Mouse (Mus musculus): ENCODE results near the gene G3bp2. TPM values are rescaled to one million over a fixed set of nuclear protein-coding genes. Genes with fewer than 3 reads are reported as not detected.

G3bp2 gene
- polyA plus RNA-seq, 1 experiment, result 25.8 TPM

GRCm38 (mm10) chr5:92096786-92097185, 13.3 kb upstream of the G3bp2 start:
- Histone ChIP-seq H3K4me3 (no peak overlapping the region), H3ac (ENCODE audit: control insufficient read depth, insufficient read length) (no peak overlapping the region), H3K36me3 (ENCODE audit: control insufficient read depth, insufficient read depth) (no peaks in the 10 kb centered on the region), H3K79me2 (ENCODE audit: control insufficient read depth, insufficient read depth) (no peaks in the 10 kb centered on the region), H3K4me2 (ENCODE audit: low read depth) (no peak overlapping the region), H3K27me3 (ENCODE audit: control insufficient read depth, insufficient read depth, insufficient read length) (no peaks in the 10 kb centered on the region)
- TF ChIP-seq CEBPB (IDR thresholded peaks at IDR 0.05; ENCODE audit: insufficient read depth, poor library complexity, severe bottlenecking) (no peak), E2F4 (IDR thresholded peaks at IDR 0.05; ENCODE audit: insufficient read depth) (no peak), REST (IDR thresholded peaks at IDR 0.05; ENCODE audit: insufficient read depth, insufficient read length) (no peak), POLR2AphosphoS2 (IDR thresholded peaks at IDR 0.05; ENCODE audit: insufficient read length, low read depth) (no peak), TCF3 (IDR thresholded peaks at IDR 0.05; ENCODE audit: insufficient read length, low read depth) (no peak), TCF12 (IDR thresholded peaks at IDR 0.05; ENCODE audit: insufficient read depth, poor library complexity, severe bottlenecking) (no peak), MAX (IDR thresholded peaks at IDR 0.05; ENCODE audit: low read depth) (no peak), SRF (IDR thresholded peaks at IDR 0.05; ENCODE audit: control insufficient read depth, insufficient read length, low read depth) (no peak), USF1 (IDR thresholded peaks at IDR 0.05; ENCODE audit: low read depth) (no peak), MYOG (IDR thresholded peaks at IDR 0.05; ENCODE audit: control insufficient read depth in 1 of 3, insufficient read depth in 1 of 3, insufficient read length in 2 of 3, low read depth in 2 of 3) (no peak), POLR2A (IDR thresholded peaks at IDR 0.05; ENCODE audit: insufficient read length, low read depth) (no peak), MYOD1 (IDR thresholded peaks at IDR 0.05; ENCODE audit: control insufficient read depth in 1 of 3, insufficient read length in 2 of 3, low read depth in 2 of 3) (no peak)

GRCm38 (mm10) chr5:92094062-92094415, 10.5 kb upstream of the G3bp2 start:
- Histone ChIP-seq H3K27me3 (ENCODE audit: control insufficient read depth, insufficient read depth, insufficient read length) (no peaks in the 10 kb centered on the region), H3ac (ENCODE audit: control insufficient read depth, insufficient read length) (no peak overlapping the region), H3K79me2 (ENCODE audit: control insufficient read depth, insufficient read depth) (no peaks in the 10 kb centered on the region), H3K36me3 (ENCODE audit: control insufficient read depth, insufficient read depth) (no peaks in the 10 kb centered on the region), H3K4me3 (no peak overlapping the region), H3K4me2 (ENCODE audit: low read depth) (no peak overlapping the region)
- no peak for TF ChIP-seq CEBPB (IDR thresholded peaks at IDR 0.05; ENCODE audit: insufficient read depth, poor library complexity, severe bottlenecking)
- no peak for TF ChIP-seq REST (IDR thresholded peaks at IDR 0.05; ENCODE audit: insufficient read depth, insufficient read length)
- no peak for TF ChIP-seq SRF (IDR thresholded peaks at IDR 0.05; ENCODE audit: control insufficient read depth, insufficient read length, low read depth)
- no peak for TF ChIP-seq USF1 (IDR thresholded peaks at IDR 0.05; ENCODE audit: low read depth)
- no peak for TF ChIP-seq TCF3 (IDR thresholded peaks at IDR 0.05; ENCODE audit: insufficient read length, low read depth)
- no peak for TF ChIP-seq TCF12 (IDR thresholded peaks at IDR 0.05; ENCODE audit: insufficient read depth, poor library complexity, severe bottlenecking)
- TF ChIP-seq MAX (IDR thresholded peaks at IDR 0.05; ENCODE audit: low read depth), result no peak
- no peak for TF ChIP-seq POLR2A (IDR thresholded peaks at IDR 0.05; ENCODE audit: insufficient read length, low read depth)
- TF ChIP-seq MYOG (IDR thresholded peaks at IDR 0.05; ENCODE audit: control insufficient read depth in 1 of 3, insufficient read depth in 1 of 3, insufficient read length in 2 of 3, low read depth in 2 of 3), result no peak
- no peak for TF ChIP-seq E2F4 (IDR thresholded peaks at IDR 0.05; ENCODE audit: insufficient read depth)
- TF ChIP-seq POLR2AphosphoS2 (IDR thresholded peaks at IDR 0.05; ENCODE audit: insufficient read length, low read depth), result no peak
- no peak for TF ChIP-seq MYOD1 (IDR thresholded peaks at IDR 0.05; ENCODE audit: control insufficient read depth in 1 of 3, insufficient read length in 2 of 3, low read depth in 2 of 3)

GRCm38 (mm10) chr5:92093263-92094061, 9.9 kb upstream of the G3bp2 start:
- Histone ChIP-seq H3K79me2 (ENCODE audit: control insufficient read depth, insufficient read depth) (no peaks in the 10 kb centered on the region), H3K4me3 (no peak overlapping the region), H3ac (ENCODE audit: control insufficient read depth, insufficient read length) (no peak overlapping the region), H3K36me3 (ENCODE audit: control insufficient read depth, insufficient read depth) (no peaks in the 10 kb centered on the region), H3K27me3 (ENCODE audit: control insufficient read depth, insufficient read depth, insufficient read length) (no peaks in the 10 kb centered on the region), H3K4me2 (ENCODE audit: low read depth) (no peak overlapping the region)
- TF ChIP-seq MYOD1 (IDR thresholded peaks at IDR 0.05; ENCODE audit: control insufficient read depth in 1 of 3, insufficient read length in 2 of 3, low read depth in 2 of 3), result no peak
- TF ChIP-seq TCF12 (IDR thresholded peaks at IDR 0.05; ENCODE audit: insufficient read depth, poor library complexity, severe bottlenecking), result no peak
- TF ChIP-seq POLR2AphosphoS2 (IDR thresholded peaks at IDR 0.05; ENCODE audit: insufficient read length, low read depth), result no peak
- no peak for TF ChIP-seq TCF3 (IDR thresholded peaks at IDR 0.05; ENCODE audit: insufficient read length, low read depth)
- no peak for TF ChIP-seq MAX (IDR thresholded peaks at IDR 0.05; ENCODE audit: low read depth)
- TF ChIP-seq USF1 (IDR thresholded peaks at IDR 0.05; ENCODE audit: low read depth), result no peak
- TF ChIP-seq CEBPB (IDR thresholded peaks at IDR 0.05; ENCODE audit: insufficient read depth, poor library complexity, severe bottlenecking), result no peak
- TF ChIP-seq REST (IDR thresholded peaks at IDR 0.05; ENCODE audit: insufficient read depth, insufficient read length), result no peak
- no peak for TF ChIP-seq SRF (IDR thresholded peaks at IDR 0.05; ENCODE audit: control insufficient read depth, insufficient read length, low read depth)
- TF ChIP-seq E2F4 (IDR thresholded peaks at IDR 0.05; ENCODE audit: insufficient read depth), result no peak
- TF ChIP-seq MYOG (IDR thresholded peaks at IDR 0.05; ENCODE audit: control insufficient read depth in 1 of 3, insufficient read depth in 1 of 3, insufficient read length in 2 of 3, low read depth in 2 of 3), result no peak
- TF ChIP-seq POLR2A (IDR thresholded peaks at IDR 0.05; ENCODE audit: insufficient read length, low read depth), result no peak

GRCm38 (mm10) chr5:92087469-92087868, 4.0 kb upstream of the G3bp2 start:
- H3K79me2 ChIP-seq (ENCODE audit: control insufficient read depth, insufficient read depth), result peaks cover 8% of the 10 kb centered on the region
- H3K4me2 ChIP-seq (ENCODE audit: low read depth), result no peak overlapping the region
- H3ac ChIP-seq (ENCODE audit: control insufficient read depth, insufficient read length), result no peak overlapping the region
- no peaks in the 10 kb centered on the region for H3K27me3 ChIP-seq (ENCODE audit: control insufficient read depth, insufficient read depth, insufficient read length)
- no peak overlapping the region for H3K4me3 ChIP-seq
- TF ChIP-seq SRF (IDR thresholded peaks at IDR 0.05; ENCODE audit: control insufficient read depth, insufficient read length, low read depth) (no peak), TCF3 (IDR thresholded peaks at IDR 0.05; ENCODE audit: insufficient read length, low read depth) (no peak), CEBPB (IDR thresholded peaks at IDR 0.05; ENCODE audit: insufficient read depth, poor library complexity, severe bottlenecking) (no peak)
- H3K36me3 ChIP-seq (ENCODE audit: control insufficient read depth, insufficient read depth), result no peaks in the 10 kb centered on the region

All from myocyte (in vitro differentiated cells).